Mouse (Mus musculus): ENCODE results near the gene Gtf2i.
"Not testable (repeated sequence)": the region's sequence is repeated elsewhere in the genome, so short reads cannot be mapped to it uniquely, and the experiment has no call there.

Gtf2i gene

DNA sequence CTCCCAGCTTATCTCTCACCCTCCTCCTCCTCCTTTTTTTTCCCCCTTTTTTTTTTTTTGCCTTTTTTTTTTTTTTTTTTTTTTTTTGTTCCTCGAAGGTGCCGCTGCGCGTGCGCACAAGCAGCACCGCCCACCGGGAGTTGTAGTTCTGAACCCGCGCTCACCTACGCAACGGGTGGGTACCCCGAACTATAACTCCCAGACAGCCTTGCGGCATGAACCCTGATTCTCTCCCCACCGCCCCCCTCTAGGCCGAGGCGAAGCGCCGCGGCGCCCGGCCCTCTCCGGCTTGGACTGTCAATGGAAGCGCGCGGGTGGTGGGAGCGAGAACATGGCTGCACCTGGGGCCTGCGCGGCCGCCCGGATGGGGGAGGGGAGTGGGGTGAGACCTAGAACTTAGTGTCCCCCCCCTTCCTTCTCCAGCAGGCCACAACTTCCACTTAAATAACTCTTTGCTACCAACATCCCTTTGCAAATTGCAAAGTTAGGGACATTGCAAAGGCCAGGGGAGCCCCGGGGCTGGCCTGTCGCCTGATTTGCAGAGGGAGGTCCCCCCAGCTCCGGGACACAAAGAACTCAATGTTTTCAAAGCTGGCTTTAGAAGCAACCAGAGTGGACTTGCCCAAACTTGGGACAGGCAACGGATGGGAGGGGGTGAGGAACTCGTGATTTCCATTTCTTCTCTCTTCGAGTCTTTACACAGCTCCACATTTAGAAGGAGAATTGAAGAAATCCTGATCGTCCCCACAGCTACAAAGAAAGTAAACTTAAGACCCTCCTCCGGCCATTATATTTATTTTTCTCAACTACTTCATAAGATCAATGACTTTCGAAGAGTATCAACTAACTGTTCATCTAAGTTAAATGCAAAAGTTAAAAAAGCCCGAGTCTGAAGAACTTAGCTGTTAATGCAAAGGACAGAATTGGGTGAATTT, at the start of gene Gtf2i:
TSS of gene Gtf2i (minus strand) at position 73 of the 935 bp plus-strand sequence.
- in situ Hi-C loops (cut with MboI, MseI) = no loop called here

DNA sequence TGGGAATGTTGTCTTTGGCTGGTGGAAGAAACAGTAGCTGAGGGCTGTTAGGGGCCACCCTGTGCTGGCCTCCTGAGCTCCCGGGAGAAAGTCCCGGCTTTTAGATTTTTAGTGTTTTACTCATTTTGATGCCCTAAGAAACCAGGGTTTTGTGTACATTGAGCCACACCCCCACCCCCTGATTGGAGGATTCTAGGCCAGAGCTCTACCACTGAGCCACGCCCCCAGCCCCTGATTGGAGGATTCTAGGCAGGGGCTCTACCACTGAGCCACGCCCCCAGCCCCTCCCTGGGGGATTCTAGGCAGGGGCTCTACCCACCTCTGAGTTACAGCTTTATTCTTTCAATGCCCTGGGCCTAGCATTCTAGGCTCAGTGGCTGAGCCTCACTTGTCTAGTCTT, 44.5 kb upstream of the Gtf2i start:
- in situ Hi-C loops (cut with MboI, MseI) = no loop called here

- in situ Hi-C loops (cut with MboI, MseI) = not testable (repeated sequence)
These were observed 40.8 kb upstream of the Gtf2i start for GRCm38 (mm10) chr5:134355372-134355771.

DNA sequence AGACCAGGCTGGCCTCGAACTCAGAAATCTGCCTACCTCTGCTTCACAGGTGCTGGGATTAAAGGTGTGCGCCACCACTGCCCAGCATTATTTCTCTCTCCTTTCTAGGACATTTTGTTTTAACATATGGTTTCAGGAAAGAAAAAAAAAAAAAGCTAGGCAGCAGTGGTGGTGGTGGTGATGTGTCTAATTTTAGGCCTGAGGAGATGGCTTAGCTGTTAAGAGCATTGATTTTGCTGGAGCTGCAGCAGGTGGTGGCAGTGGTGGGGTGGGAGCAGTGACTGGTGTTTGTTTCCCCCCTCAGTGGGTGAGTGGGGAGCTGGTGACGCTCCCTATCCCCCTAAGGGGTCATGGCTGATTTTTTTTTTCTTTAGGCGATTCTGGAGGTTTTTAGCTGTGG, 38.6 kb upstream of the Gtf2i start:
- in situ Hi-C loops (cut with MboI, MseI) = no loop called here

DNA sequence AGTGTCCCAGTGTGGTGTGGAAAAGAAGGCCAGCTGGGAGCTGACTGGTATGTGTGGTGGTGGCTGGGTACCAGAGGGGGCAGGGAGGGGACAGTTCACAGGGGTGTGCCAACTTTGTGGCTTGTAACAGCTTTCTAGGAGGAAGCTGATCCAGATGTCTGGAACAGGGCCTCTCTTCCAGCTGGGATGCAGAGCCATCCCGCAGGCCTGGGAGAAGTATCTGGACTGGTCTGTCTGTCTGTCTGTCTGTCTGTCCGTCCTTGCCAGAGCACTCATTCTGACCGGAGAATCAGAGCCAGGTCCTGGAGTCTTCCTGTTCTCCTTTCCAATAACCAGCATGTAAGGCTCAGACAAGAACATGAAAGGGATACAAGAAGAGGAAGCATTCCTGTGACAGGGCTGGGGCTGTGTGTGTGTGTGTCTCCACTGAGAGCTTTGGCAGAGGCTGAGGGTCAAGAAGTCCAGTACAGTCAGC, 38.0 kb upstream of the Gtf2i start:
- in situ Hi-C loops (cut with MboI, MseI) = no loop called here

GRCm38 (mm10) chr5:134350660-134351059, 36.1 kb upstream of the Gtf2i start:
- in situ Hi-C loops (cut with MboI, MseI) = no loop called here

- in situ Hi-C loops (cut with MboI, MseI) = loop anchor here (5.0 kb wide), 1 partner anchor 165 kb away; the partner anchor contains the start of gene Gtf2ird2
These were observed 32.5 kb upstream of the Gtf2i start for GRCm38 (mm10) chr5:134347066-134347465.

GRCm38 (mm10) chr5:134345449-134345848, 30.9 kb upstream of the Gtf2i start:
- in situ Hi-C loops (cut with MboI, MseI) = loop anchor here (5.0 kb wide), 1 partner anchor 163 kb away; the partner anchor contains the start of gene Gtf2ird2

DNA sequence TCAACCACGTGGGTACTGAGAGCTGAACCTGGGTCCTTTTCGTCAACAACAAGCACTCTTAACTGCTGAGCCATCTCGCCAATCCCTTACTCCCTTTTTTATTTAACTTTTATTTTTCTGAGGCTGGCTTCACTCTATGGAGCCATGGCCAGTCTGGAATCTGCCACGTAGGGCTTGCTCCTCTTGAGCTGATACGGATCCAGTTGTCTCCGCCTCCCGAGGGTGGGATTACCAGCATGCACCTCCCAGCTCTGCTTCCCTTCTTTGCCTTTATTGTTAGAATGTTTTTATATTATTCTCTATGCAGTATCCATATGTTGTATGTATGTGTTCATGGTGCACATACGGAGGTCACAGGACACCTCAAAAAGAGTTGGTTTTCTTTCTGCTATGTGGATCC, 29.5 kb upstream of the Gtf2i start:
- in situ Hi-C loops (cut with MboI, MseI) = no loop called here

DNA sequence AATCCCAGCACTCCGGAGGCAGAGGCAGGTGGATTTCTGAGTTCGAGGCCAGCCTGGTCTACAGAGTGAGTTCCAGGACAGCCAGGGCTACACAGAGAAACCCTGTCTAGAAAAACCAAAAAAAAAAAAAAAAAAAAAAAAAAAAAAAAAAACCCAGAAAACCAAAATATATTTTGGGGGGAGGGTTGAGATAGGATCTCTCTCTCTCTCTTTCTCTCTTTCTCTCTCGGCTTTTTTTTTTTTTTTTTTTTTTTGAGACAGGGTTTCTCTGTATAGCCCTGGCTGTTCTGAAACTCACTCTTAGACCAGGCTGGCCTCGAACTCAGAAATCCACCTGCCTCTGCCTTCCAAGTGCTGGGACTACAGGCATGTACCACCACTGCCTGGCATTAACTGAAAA, 29.0 kb upstream of the Gtf2i start:
- in situ Hi-C loops (cut with MboI, MseI) = not testable (repeated sequence)

DNA sequence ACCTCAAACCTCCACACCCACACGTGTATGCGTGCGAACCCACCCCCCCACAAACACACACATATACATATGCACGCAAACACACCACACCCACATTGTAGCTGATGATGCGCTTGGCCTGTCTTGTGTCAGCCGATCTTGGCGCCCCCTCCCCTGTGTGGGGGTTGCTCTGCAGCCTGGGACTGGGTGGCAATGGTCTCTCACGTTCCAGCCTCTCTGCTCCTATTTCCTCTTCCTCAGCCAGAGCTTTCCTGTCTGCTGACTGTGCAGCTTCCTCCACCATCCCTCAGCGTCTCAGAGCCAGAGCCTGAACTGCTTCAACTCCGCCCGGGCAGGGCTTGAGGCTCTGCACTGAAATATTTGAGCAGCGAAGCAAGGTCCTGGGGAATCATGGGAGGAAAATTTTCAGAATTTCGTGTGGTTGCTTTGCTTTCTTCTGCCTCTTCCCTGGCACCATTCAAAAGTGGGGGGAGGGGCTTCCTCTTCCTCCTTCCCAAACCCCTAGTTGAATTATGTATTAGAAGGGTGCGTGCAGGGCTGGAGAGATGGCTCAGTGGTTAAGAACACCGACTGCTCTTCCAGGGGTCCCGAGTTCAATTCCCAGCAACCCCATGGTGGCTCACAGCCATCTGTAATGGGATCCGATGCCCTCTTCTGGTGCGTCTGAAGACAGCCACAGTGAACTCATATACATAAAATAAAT, 28.1 kb upstream of the Gtf2i start:
- in situ Hi-C loops (cut with MboI, MseI) = no loop called here

GRCm38 (mm10) chr5:134341721-134342120, 27.2 kb upstream of the Gtf2i start:
- in situ Hi-C loops (cut with MboI, MseI) = no loop called here

- in situ Hi-C loops (cut with MboI, MseI) = no loop called here
These were observed 26.8 kb upstream of the Gtf2i start for GRCm38 (mm10) chr5:134341321-134341720.

DNA sequence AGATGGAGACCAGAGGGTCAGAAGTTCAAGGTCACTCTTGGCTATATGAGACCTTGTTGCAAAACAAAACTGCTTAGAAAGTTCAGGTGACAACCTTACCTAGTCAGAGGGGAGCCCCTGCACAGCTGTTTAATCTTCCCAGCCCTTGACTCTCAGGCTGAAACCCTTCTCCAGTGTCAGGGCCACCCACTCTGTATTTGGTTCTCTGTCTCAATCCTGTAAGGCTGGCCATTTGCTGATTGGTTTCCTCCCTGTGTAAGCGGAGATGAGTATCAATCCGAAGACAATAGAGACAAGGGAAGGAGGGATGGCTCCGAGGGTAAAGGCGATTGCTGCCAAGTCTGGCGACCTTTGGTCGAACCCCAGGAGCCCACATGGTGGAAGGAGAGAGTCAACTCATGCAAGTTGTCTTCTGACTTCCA, 25.6 kb upstream of the Gtf2i start:
- in situ Hi-C loops (cut with MboI, MseI) = no loop called here

DNA sequence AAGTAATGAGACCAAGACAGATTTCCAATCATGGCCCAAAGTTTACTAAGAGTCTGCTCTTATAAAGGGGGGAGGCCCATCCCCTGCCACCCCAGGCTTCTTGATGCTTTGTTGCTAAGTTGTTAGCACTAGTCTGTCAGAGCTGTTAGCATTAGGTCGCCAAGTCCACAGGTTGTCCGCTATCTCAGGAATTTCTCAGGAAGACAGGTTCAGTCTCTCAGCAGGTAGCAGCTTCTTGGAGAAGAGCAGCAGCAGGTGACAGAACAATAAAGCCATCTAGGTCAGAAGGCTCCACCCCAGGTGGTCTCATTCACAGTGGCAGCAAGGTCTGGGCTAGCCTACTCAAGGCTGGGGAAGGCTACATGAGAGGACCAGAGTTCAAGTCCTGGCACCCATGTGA, 22.5 kb upstream of the Gtf2i start:
- in situ Hi-C loops (cut with MboI, MseI) = not testable (repeated sequence)

GRCm38 (mm10) chr5:134332743-134333142, 18.2 kb upstream of the Gtf2i start:
- in situ Hi-C loops (cut with MboI, MseI) = loop anchor here (5.0 kb wide), 1 partner anchor 90 kb away; no protein-coding TSS in a partner anchor

DNA sequence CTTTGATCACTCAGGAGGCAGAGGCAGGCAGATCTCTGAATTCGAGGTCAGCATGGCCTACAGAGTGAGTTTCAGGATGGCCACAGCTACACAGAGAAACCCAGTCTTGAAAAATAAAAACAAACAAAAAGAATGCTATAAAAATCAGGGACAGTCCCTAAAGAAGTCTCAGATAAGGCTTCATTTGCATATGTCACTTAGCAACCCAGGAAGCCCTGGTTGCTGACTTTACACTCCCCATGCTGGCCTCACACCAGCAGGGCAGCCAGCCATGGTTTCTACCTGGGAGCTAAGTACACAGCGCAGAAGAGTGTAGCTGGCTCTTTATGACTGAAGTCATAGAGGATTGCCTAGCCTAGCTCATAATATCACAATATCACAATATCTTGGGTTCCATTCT, 15.5 kb upstream of the Gtf2i start:
- in situ Hi-C loops (cut with MboI, MseI) = loop anchor here (5.0 kb wide), 1 partner anchor 88 kb away; no protein-coding TSS in a partner anchor

GRCm38 (mm10) chr5:134329311-134329710, 14.8 kb upstream of the Gtf2i start:
- in situ Hi-C loops (cut with MboI, MseI) = no loop called here

- in situ Hi-C loops (cut with MboI, MseI) = no loop called here
These were observed 14.0 kb upstream of the Gtf2i start for GRCm38 (mm10) chr5:134328482-134329001.

DNA sequence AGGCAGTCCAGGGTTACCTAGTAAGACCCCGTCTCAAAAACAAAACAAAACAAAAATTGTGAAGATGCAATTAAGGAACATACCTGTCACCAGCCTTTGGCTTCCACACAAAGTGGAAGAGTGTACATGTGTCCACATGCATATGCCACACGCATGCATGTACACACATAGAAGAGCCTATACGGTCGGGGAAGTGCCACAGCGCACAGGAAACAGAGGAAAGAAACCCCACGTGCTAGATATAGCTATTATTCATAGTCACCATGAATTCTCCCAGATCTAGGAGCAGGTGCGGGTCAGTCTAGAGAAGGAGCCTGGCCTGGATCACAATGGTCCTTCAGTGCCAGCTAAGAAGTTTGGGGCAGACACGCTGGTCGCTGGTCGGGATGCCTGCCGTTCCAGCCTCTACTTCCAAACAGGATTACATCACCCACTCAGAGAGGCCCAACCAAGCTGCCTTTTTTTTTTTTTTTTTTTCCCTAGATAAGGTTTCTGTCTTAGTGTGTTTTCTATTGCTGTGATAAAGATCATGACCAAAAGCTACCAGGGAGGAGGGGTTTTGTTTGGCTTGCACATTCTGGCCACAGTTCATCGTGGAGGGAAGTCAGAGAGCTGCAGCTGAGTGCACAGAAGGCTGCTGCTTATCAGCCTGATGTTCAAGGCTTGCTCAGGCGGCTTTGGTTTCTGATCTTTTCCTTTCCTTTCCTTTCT, 11.5 kb upstream of the Gtf2i start:
- in situ Hi-C loops (cut with MboI, MseI) = no loop called here

DNA sequence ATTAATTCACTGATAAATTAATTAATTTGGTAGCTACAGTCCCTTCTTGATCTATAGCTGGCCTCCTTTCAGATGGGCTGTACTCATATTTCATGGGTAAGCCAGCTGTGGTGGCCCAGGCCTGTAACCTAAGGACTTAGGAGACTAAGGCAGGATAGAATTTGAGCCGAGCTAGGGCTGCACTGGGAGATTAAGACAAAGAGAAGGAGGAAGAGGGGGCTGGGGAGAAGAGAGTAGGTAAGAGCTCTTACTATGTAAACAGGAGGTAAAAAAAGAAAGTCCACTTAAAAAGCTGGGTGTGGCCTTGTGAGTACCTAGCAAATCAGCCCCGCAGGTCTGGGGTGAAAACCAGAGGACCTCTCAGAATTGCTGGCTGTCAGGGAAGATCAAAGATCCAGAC, 9.3 kb upstream of the Gtf2i start:
- in situ Hi-C loops (cut with MboI, MseI) = no loop called here
